Mouse (Mus musculus) thymus, postnatal 0 days (tissue): ENCODE measurements around the gene Btbd35f27. TPM values are rescaled to one million over a fixed set of nuclear protein-coding genes. Genes with fewer than 3 reads are reported as not detected.
"Not testable (repeated sequence)": the region's sequence is repeated elsewhere in the genome, so short reads cannot be mapped to it uniquely, and the experiment has no call there.

Experiments used
- DNase-seq: peaks from one replicate; pipeline ENCODE4 v3.0.0-alpha.2; 2015; ENCODE audit warnings: low spot score
- polyA plus RNA-seq: library from polyadenylated mRNA; unstranded; fragments of >200 nt; fragmentation: Nextera tagmentation; extraction: Ambion mirVana; gene quantifications from 2 replicates; pipeline ENCODE4 v1.2.1, GENCODE M21; 2015

Gene Btbd35f27
- polyA plus RNA-seq = not detected in 2 replicates

GRCm38 (mm10) chrX:4951835-4952234 is at the start of gene Btbd35f27:
TSS of gene Btbd35f27 (plus strand) at chrX:4952135.
- DNase-seq = not testable (repeated sequence)

Other genes starting within 250 kb of the Btbd35f27 start
- gene Btbd35f4, start 151.6 kb upstream of the Btbd35f27 start, polyA plus RNA-seq = not detected in 2 replicates